In genomic region chr17:66235806-66236335, GRCm38 (mm10) we compare ENCODE assay signal across 8 mouse cellular contexts.
DNase-seq lines count a peak whose midpoint lies in the region; ATAC-seq lines count a peak whose summit lies in the region.

No protein-coding gene starts in this region.

- H3K4me3 ChIP-seq in forebrain, embryonic 15.5 days, result no peak overlapping the region
- H3K4me3 ChIP-seq in forebrain, embryonic 14.5 days (ENCODE audit: low read depth, low read length), result no peak overlapping the region
- H3K4me3 ChIP-seq in hindbrain, embryonic 12.5 days, result no peak overlapping the region
- no peak overlapping the region for H3K4me3 ChIP-seq in midbrain, embryonic 10.5 days
- no peak overlapping the region for H3K4me3 ChIP-seq in stomach, embryonic 16.5 days (replicated peaks; ENCODE audit: low read length)

- no peak overlapping the region for H3K9ac ChIP-seq in forebrain, embryonic 15.5 days (replicated peaks)
- H3K9ac ChIP-seq in forebrain, embryonic 14.5 days (ENCODE audit: low read length), result no peak overlapping the region
- no peak overlapping the region for H3K9ac ChIP-seq in hindbrain, embryonic 12.5 days
- no peak overlapping the region for H3K9ac ChIP-seq in stomach, embryonic 16.5 days (ENCODE audit: low read length)

- WGBS in forebrain, embryonic 15.5 days, result 74% methylated on average over 15 of the region's 15 CpGs
- 84% methylated on average over 15 of the region's 15 CpGs for WGBS in forebrain, embryonic 14.5 days
- 82% methylated on average over 15 of the region's 15 CpGs for WGBS in hindbrain, embryonic 12.5 days
- 88% methylated on average over 15 of the region's 15 CpGs for WGBS in midbrain, embryonic 10.5 days
- WGBS in stomach, embryonic 16.5 days, result 73% methylated on average over 15 of the region's 15 CpGs

- no peak overlapping the region for H3K27ac ChIP-seq in forebrain, embryonic 15.5 days (replicated peaks)
- no peak overlapping the region for H3K27ac ChIP-seq in forebrain, embryonic 14.5 days (ENCODE audit: low read depth, low read length)
- peak overlapping the region; percentile 30; the same call in 1 of the 2 replicates for H3K27ac ChIP-seq in hindbrain, embryonic 12.5 days
- H3K27ac ChIP-seq in midbrain, embryonic 10.5 days (replicated peaks), result peak overlapping the region; percentile 80
- H3K27ac ChIP-seq in stomach, embryonic 16.5 days (ENCODE audit: low read length), result no peak overlapping the region

- no peak for DNase-seq in forebrain, embryonic 14.5 days (ENCODE audit: low spot score)
- DNase-seq in midbrain, embryonic 10.5 days (ENCODE audit: low spot score), result no peak
- DNase-seq in heart, adult 18-20 months, result no peak
- no peak for DNase-seq in layer of hippocampus, postnatal 10 days (ENCODE audit: low spot score in 2 of 2)
- no peak for DNase-seq in right cerebral cortex, postnatal 4 days

- H3K4me1 ChIP-seq in forebrain, embryonic 15.5 days, result peaks cover 20% of the 10 kb centered on the region
- H3K4me1 ChIP-seq in forebrain, embryonic 14.5 days (ENCODE audit: control insufficient read depth, insufficient read depth, low read length), result 0 out of 2 replicates have a peak, but pooled peaks cover 2% of the 10 kb centered on the region
- 0 out of 2 replicates have a peak, but pooled peaks cover 10% of the 10 kb centered on the region for H3K4me1 ChIP-seq in hindbrain, embryonic 12.5 days
- peaks cover 33% of the 10 kb centered on the region for H3K4me1 ChIP-seq in midbrain, embryonic 10.5 days
- peaks cover 4% of the 10 kb centered on the region; the same call in 1 of the 2 replicates for H3K4me1 ChIP-seq in stomach, embryonic 16.5 days (ENCODE audit: control insufficient read depth, insufficient read depth, low read length)

- ATAC-seq in forebrain, embryonic 15.5 days (replicated peaks), result no peak
- no peak; the same call in 1 of the 2 replicates for ATAC-seq in forebrain, embryonic 14.5 days
- no peak; the same call in 1 of the 2 replicates for ATAC-seq in hindbrain, embryonic 12.5 days (ENCODE audit: low FRiP score)
- ATAC-seq in stomach, embryonic 16.5 days (ENCODE audit: insufficient read depth, low FRiP score), result no peak

- H3K27me3 ChIP-seq in forebrain, embryonic 15.5 days, result no peaks in the 10 kb centered on the region
- H3K27me3 ChIP-seq in forebrain, embryonic 14.5 days (replicated peaks; ENCODE audit: control insufficient read depth, insufficient read depth, low read length), result no peaks in the 10 kb centered on the region
- H3K27me3 ChIP-seq in hindbrain, embryonic 12.5 days, result no peaks in the 10 kb centered on the region
- H3K27me3 ChIP-seq in midbrain, embryonic 10.5 days (ENCODE audit: low read depth, poor library complexity, severe bottlenecking), result peaks cover 33% of the 10 kb centered on the region
- no peaks in the 10 kb centered on the region for H3K27me3 ChIP-seq in stomach, embryonic 16.5 days (ENCODE audit: control insufficient read depth, insufficient read depth, low read length)

- peak overlapping the region; percentile 48; the same call in 1 of the 2 replicates for H3K4me2 ChIP-seq in forebrain, embryonic 15.5 days (replicated peaks)
- no peak overlapping the region for H3K4me2 ChIP-seq in forebrain, embryonic 14.5 days (ENCODE audit: low read length)
- H3K4me2 ChIP-seq in hindbrain, embryonic 12.5 days (replicated peaks), result peak overlapping the region; percentile 50; the same call in 1 of the 2 replicates
- H3K4me2 ChIP-seq in stomach, embryonic 16.5 days (ENCODE audit: low read depth, low read length), result 0 out of 2 replicates have a peak overlapping the region, but pooled peaks have one; percentile 36

- no peaks in the 10 kb centered on the region for H3K36me3 ChIP-seq in forebrain, embryonic 15.5 days
- H3K36me3 ChIP-seq in forebrain, embryonic 14.5 days (ENCODE audit: control insufficient read depth, insufficient read depth, low read length), result no peaks in the 10 kb centered on the region
- no peaks in the 10 kb centered on the region for H3K36me3 ChIP-seq in hindbrain, embryonic 12.5 days
- H3K36me3 ChIP-seq in midbrain, embryonic 10.5 days, result no peaks in the 10 kb centered on the region
- H3K36me3 ChIP-seq in stomach, embryonic 16.5 days (ENCODE audit: control insufficient read depth, insufficient read depth, low read length), result no peaks in the 10 kb centered on the region

- H3K9me3 ChIP-seq in forebrain, embryonic 15.5 days, result no peaks in the 10 kb centered on the region
- H3K9me3 ChIP-seq in forebrain, embryonic 14.5 days (replicated peaks; ENCODE audit: control insufficient read depth, low read length), result no peaks in the 10 kb centered on the region
- no peaks in the 10 kb centered on the region for H3K9me3 ChIP-seq in hindbrain, embryonic 12.5 days (replicated peaks)
- no peaks in the 10 kb centered on the region; the same call in 1 of the 2 replicates for H3K9me3 ChIP-seq in midbrain, embryonic 10.5 days (replicated peaks)
- no peaks in the 10 kb centered on the region for H3K9me3 ChIP-seq in stomach, embryonic 16.5 days (replicated peaks; ENCODE audit: control insufficient read depth, low read length)

Comparison
In these comparisons a context has a peak if more than half of its experiments do, and no peak if none do; other contexts are left out.
1. H3K27ac ChIP-seq: peak in hindbrain, embryonic 12.5 days (single experiment) and midbrain, embryonic 10.5 days (single experiment); none in forebrain, embryonic 15.5 days (single experiment), forebrain, embryonic 14.5 days (single experiment) and stomach, embryonic 16.5 days (single experiment).